Mouse (Mus musculus): Measurements from ENCODE around the gene Ipo8. TPM values are rescaled to one million over a fixed set of nuclear protein-coding genes. Genes with fewer than 3 reads are reported as not detected.

Ipo8 gene
- polyA plus RNA-seq, 1 experiment from 2014 or later, result 27.4 TPM

Other genes with a start within 250 kb of the Ipo8 start
- 10.8 and 12.3 TPM in 2 replicates for gene Caprin2, start 64.8 kb upstream of the Ipo8 start, polyA plus RNA-seq (2014; fragmentation: Nextera tagmentation; extraction: Ambion mirVana)
- 224 and 241 TPM in 2 replicates for gene Sinhcaf, start 115.0 kb upstream of the Ipo8 start, polyA plus RNA-seq (2014; fragmentation: Nextera tagmentation; extraction: Ambion mirVana)

All from limb, embryonic 11.5 days (tissue).